Mouse (Mus musculus): ENCODE data around the gene Tnn.
A peak's percentile ranks its signal among the peaks of the same experiment; 100 is the strongest.

Tnn gene

DNA sequence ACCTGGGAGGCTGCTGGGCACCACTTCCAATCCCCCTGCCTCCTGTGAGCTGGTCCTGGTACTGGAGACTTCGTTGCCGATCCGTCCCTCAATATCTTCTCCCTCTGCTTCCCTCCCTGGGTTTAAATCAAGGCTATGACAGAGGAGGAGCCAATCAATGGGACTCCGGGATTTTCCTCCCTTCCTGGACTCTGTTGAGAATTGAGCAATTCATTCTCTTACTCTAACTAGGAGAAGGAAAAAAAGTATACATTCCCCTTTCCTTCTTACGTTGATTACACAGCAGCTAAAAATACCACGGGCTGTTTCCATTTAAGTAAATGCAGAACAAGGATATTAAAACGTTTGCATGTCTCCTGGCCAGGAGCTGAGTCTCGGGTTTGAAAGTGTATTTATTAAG is at the start of gene Tnn:
Gene Tnn, minus strand, starts transcription at position 101 of the 400 bp plus-strand sequence.
- no peak for DNase-seq (ENCODE audit: low spot score in 2 of 2)

DNA sequence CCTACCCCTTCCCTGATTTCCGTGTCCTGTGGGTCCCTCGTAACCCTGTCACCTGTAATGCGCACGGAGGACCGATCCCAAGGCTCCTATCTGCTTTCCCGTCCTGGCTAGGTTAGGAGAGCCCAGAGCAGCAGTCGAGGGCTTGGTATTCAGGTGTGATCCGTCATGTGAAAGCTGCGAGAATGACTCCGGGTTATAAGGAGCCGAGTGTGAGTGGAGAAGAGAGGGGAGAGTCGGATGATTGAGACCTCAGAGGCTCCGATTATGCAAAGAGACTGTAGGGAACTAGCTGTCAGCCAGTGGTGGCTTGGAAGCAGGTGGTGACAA is 41.9 kb upstream of the Tnn start:
- no peak for DNase-seq (ENCODE audit: low spot score in 2 of 2)

DNA sequence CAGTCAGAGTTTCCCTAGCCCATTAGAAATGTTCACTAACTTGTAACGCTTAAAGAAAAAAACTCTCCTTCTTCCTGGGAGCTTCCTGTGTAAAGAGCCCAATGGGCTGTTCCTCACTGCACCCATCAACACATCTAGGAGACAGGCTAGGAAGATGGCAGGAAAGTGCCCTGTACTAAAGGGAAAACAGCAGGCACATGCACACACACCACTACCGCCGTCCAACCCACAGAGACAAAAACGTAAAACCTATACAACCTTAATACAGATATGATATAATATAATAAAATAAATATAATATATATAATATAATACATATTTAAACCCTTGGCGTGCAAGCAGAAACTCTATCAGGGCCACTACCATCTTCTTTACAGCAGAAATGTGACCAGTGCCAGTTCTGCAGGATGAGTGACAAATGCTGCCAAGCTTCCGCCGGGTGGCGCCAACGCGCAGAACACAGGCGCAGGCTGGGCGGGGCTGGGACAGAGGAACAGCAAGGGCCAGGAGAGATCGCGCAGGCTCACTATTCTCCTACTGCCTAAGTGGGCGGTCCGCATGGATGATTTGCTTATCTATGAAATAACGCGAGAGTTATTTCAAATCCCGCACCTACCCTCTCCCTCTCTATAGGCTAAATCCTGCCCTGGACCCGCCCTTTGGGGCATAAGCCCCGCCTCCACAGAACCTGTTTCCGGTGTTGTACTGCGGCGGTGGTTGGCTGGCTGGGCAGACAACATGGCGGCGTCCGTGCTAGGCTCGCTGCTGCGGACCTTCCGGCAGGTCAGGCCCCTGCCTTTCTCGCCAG is 41.4 kb upstream of the Tnn start, which contains the start of gene Mrps14:
Gene Mrps14, plus strand, starts transcription at position 687 of the 808 bp plus-strand sequence.
- peak; percentile 95 to 97 for DNase-seq (ENCODE audit: low spot score in 2 of 2)

DNA sequence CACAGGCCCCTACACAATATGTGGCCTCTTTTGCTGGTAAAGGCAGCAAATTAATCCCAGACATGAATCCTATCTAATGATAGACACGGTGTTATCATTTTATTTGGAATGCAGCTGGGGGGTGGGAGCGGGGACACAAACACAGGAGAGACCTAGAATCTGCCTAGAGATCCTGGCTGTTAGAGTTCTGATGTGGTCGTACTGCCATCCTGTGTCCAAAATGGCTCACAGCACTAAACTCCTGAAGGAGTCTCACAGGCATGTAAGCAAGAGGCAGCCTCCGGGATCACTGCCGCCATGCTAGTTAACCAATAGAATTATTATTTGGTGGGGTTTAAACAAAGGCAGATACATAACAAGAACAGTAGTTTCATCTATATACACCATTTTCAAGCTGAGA is 31.1 kb upstream of the Tnn start:
- peak; percentile 73 to 74 for DNase-seq (ENCODE audit: low spot score in 2 of 2)

DNA sequence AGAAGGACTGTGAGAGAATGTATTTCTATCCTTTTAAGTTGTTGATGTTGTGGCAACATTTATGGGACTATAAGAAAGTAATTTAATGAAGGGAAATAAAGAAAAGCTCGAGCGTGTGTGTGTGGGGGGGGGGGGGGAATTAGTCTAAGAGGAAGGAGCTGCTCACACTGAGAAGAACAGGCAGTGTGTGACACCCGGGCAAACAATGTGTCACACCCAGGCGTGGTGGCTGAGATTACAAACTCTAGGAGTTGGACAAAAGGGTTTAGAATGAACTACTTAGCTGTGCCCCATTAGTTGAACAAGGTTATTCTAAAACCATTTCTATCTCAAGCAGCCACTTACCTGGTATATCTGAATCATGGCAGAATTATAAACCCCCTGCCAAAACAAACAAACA is 27.8 kb upstream of the Tnn start:
- DNase-seq (ENCODE audit: low spot score in 2 of 2): no peak

DNA sequence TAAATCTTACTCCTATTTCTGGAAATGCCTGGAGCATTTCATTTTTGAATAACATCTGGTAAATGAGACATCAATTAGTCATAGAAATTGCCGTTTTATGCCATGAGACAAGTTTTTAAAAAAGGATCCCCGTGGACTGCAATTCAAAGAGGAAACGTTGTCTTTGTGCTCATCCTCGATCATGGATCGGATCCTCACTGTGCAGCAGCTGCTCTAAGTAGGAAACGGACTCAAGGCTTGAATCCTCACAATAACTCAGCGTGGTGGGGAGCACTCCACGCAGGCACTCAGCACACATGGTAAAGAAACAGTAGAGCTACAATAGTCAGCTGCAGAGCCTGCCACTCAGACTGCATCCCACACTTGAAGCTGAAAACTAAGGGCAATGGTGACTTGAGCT is 23.5 kb upstream of the Tnn start:
- no peak for DNase-seq (ENCODE audit: low spot score in 2 of 2)

DNA sequence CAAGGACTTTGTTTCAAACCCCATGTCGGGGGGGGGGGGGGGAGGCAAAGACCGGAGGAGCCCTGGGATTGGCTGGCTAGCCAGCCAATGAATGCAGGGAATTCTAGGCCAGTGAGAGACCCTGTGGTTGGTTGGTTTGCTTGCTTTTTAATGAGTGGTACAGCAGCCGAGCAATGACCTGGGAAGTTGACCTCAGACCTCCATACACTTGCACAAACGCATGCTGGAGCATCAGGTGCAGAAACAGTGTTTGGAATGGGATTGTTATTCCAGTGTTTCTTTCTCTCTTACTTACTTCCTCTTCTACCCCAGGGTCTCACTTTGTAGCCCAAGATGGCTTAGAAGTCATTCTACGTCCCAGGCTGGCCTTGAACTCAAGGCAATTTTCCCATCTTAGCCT is 13.2 kb upstream of the Tnn start:
- no peak for DNase-seq (ENCODE audit: low spot score in 2 of 2)

DNA sequence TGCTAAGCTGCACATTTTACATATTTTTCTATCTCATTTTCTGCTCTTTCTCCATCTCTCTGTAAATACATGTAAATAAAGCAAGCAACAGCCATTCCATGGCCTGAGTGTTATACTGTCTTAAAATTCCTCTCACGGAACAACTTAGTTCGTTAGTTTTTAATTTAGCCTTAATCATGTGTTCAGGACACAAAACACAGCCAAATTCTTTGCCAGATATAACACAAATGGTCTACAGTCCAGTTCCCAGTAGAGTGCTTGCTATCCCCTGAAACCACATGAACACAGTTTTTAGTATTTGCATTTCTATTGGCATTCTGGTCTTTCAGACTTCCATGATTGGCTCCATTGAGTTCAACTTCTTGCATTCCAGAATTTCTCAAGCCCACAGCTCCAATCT is 4.8 kb upstream of the Tnn start:
- no peak for DNase-seq (ENCODE audit: low spot score in 2 of 2)

DNA sequence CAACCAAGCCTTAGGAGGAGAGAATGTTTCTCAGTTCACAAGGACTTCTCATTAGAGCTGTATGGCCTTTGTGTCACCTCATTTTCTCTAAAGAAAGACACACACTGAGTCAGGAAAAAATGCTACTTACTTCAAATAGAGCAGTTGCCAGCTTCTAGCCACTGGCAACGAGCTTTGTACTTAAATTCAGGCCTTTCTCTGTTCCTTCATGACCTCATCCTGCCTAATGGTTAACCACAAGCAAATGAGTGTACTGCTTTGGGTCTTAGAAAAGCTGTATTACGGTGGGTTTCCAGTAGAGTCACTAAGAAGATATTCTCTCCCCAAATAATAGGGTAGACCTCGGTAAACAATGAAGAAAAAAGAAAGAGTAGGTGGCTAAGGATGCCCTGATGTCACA is 2.7 kb downstream of the Tnn start:
- DNase-seq (ENCODE audit: low spot score in 2 of 2): no peak

DNA sequence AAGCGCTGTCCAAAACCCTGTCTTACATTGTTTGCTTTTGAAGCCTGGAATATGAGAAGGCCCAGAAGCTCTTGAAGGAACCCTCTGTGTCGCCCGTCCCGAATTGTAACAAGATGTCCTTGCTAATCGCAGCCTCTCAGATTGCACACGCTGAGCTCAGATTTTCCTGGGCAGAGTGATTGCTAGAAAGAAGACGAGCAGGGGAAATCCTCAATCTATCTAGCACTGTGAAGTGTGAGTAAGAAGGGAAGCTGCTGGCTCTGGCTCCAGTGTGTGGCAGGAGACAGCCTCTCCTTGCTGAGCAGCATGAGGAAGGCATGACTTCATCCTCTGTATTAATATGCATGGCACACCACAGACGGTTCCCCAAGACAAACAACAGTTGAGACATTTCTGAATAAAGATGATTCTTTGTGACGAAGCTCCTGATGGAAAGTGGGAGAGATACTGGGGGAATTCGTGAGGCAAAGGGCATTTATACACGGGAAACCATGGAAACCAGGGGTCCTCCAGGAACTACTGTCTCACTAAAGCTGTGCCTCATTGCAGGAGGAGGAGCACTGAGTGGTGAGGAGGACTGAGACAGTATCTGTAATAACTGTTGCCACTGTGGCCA is 4.0 kb downstream of the Tnn start:
- peak; percentile 45 to 56 for DNase-seq (ENCODE audit: low spot score in 2 of 2)

DNA sequence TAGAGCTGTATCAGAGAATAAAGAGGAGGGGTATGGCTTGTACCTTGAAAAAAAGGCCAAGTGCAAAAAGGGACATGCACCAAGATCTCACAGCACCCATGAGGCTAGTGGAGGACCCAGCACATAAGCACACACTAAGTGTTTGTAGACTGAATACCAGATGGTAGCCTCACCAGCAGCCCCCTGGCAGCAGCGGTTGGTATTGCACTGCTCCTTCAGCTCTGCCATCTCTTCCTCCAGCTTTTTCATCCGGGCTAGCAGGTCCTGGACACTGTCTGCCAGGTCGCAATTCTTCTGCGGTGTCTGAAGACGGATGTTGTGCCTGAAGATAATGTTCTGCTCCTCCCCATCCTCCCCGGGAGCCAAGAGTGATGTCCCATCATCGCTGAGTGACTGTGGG is 6.1 kb downstream of the Tnn start:
- no peak for DNase-seq (ENCODE audit: low spot score in 2 of 2)

DNA sequence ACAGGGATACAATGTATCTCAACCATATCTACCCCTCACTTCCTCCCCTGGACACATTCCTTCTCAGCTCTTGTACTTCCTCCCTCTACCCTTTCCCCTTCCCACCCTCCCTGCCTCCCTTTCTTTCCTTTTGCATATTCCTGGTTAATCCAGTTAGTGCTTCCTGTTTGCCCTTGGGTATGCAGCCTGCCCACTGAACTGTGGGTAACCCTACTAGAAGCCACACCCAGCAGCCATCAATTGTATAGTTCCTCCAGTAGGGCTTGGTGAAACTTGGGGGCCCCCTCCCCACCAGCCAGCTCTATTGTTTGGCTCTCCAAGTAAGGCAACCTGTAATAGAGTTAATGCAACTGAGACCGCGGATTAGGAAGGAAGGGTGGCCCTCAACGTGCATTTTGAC is 7.8 kb downstream of the Tnn start:
- DNase-seq (ENCODE audit: low spot score in 2 of 2): no peak

DNA sequence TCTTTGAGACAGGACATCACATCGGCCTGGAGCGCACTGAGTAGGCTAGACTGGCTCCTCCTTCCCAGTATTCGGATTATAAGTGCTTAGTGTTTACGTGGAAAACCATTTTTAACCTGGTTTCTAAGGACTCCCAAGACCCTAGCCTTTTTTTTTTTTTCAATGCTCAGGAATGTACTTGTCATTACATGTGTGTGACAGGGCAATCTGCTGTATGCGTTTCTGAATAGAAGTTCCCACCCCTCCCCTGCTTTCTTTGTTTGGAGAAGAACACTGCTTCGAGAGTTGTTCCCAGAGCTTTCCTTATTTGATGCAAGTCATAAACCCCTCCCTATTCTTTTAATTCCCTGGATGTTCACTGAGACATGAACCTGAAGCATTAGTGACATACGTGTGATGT is 9.0 kb downstream of the Tnn start:
- DNase-seq (ENCODE audit: low spot score in 2 of 2): no peak

DNA sequence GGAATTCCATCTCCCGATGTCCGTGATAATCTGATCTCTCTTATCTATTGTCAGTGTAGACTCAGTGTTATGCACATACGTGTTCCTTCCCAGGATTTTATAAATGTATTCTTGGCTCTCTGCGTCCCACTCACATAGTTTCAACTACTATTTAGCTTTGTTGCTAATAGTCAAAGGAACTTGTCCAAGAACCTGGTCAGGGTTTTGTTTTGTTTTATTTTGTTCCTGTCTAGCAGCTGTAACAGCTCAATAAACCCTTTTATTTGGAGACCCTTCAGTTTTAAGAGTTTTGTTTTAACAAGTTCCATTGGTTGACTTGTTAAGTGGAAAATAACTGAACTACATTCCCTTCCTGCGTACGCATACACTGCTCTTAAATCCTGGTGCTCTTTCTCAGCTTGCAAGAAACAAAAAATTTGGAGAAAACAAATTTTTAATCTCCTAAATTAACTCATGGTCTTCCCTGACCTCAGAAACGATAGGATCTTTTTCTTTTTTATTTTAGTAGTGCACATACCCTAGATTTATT is 17.0 kb downstream of the Tnn start:
- DNase-seq (ENCODE audit: low spot score in 2 of 2): no peak

DNA sequence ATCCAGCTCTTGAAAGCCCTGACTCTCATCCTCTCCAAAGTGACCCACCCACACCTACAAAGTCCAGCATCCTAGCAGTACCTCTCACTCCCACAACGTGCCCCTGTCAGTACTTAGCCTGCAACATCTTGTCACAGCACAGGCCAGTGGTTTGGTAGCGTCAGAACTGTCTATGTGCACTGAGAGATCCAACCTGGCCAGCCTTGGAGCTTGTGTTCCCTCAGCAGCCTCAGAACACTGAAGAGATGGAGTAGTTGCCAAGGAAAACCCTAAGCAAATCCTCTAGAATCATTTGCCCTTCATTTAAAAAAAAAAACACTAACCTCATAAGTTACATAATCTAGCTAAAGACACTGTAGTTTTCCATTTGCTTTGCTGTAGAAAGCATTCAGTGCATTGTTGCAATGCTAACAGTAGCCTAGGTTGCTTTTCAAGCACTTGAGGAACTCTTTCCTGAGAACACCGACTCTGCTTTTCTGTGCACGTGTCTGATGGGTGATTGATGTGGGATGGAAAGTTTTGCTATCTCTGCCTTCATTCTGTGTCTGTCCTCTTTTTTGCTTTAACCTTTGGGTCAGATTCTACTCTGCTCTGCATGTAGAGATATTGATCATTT is 19.8 kb downstream of the Tnn start:
- no peak for DNase-seq (ENCODE audit: low spot score in 2 of 2)

DNA sequence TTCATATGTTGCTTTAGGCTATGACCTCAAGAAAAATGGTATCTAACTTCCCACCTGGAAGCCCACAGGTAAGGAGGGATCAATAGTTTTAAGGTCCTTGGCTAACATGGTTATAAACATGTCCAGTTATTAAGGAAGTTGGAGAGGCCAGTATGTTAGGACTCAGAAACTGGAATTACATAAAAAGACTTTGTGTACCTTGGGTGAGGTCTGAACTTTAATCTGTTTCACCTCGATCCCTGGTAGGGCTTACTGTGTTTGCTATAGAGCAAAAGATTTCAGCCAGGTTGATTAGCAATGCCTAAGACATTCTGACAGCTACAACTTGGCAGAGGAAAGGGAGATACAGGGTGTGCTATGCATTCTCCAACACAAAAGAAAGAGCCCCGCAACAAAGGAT is 29.4 kb downstream of the Tnn start:
- DNase-seq (ENCODE audit: low spot score in 2 of 2): no peak

DNA sequence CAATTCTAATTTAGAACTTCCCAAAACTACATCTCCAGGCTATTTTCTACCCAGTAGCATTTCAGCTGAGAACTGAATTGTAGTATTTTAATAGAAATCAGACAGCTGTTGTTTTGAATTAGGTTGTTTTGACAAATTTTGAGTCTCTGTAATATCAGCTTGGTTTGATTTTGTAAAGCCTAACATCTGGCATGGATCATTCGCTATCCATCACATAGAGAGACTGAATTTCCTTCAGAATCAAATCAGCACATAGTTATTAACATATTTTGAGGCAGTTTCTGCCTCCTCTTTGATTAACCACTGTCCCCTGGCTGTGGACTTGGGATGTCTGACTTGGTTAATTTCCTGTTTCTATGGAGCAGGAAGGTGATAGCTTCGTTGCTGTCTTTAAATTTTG is 44.8 kb downstream of the Tnn start:
- DNase-seq (ENCODE audit: low spot score in 2 of 2): no peak

DNA sequence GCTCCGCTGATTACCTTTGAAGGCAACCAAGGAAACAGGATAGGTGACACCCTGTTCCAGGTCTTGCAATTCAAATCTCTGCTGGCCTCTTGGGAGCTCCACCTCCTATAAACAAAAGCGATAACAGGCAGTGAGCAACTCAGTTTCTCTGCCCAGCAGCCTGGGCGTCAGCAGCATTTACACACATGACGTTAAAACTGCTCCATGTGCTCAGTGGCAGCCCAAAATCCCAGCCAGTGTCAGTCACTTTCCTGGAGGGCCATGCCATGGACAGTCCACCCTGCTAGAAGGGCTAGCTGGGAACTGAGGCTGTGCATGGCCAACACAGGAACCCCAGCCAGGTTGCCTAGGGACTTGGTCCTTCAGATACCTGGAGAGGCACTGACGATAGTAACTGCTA is 48.0 kb downstream of the Tnn start:
- DNase-seq (ENCODE audit: low spot score in 2 of 2): no peak

DNA sequence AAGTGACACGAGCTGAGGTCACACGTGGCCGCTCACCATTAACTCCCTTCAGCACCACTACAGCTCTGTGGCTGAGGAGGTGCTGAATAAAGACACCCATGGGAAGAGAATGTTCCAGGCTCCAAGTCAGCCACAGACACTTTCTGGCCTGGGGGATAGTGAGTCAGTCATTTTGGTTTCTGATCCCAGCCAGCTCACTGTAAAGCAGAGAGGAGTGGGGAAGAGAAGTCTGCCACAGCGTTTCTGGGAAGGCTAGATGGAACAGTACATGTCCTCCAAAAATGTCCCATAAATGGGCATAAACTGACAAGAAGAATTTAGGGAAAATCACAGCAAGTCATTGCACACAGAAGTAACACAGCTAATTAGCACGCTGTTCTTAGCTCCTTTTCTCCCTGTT is 52.4 kb downstream of the Tnn start:
- peak; percentile 23 to 34 for DNase-seq (ENCODE audit: low spot score in 2 of 2)

DNA sequence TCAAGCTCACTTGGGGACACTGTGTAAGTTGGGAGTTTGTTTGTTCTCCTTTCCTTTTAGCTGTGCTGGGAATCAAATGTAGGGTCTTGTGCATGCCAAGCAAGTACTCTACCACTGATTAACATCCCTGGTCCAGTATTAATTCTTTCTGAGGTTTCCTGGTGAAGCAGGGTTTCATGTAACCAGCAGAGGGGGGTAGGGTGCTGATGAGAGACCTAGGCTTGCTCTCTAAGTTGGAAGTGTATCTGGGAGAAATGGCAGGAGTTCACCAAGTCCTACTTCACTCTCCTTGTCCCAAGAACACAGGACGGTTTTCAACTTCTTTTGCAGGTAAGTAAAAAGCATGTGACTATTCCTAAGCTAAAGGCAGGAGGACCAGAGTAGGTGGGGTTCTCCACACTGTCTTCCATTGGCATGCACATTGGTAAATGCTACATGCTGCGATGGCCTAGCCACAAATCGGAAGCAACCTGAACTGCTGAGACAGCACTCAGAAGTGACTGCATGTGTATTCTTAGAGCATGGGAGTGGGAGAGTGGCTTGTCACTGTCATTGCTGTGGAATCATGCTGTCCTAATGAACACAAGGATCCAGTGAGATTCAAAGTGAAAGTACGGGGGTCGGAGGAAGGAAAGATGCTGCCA is 53.6 kb downstream of the Tnn start:
- DNase-seq (ENCODE audit: low spot score in 2 of 2): no peak

DNA sequence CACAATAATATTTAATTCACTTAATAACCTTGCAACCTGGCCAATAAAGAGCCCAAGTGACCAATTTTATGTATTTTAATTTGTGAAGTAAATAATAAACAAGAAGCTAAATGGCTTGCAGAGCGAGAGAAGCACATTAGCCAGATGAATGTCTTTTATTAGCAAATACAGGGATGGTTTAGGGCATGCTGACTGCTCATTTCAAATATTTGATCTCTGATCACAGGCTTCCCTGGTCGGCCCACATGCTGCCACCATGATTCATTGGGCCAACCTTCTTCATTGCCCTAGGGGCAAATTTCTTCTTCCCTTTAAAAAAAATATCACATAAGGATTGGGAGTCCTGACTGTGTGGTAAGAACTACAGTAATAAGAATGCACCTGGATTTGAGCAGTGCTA is 66.7 kb downstream of the Tnn start:
- DNase-seq (ENCODE audit: low spot score in 2 of 2): no peak

DNA sequence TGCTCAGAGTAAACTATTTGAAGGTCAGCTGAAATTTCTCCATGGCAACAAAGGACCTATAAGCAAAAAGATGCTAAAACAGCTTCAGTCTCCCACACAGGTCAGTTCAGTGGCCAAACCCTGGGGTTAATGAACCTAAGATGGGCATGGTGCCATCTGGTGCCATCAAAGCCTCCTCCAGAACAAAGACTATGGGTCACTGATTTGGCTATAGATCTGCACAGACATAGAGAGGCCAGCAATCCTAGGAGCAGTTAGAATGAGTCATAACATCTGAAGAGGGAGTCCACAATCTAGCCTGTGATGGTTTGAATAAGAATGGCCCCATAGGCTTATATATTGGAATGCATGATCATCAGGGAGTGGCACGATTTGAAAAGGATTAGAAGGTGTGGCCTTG is 69.1 kb downstream of the Tnn start:
- no peak for DNase-seq (ENCODE audit: low spot score in 2 of 2)

DNA sequence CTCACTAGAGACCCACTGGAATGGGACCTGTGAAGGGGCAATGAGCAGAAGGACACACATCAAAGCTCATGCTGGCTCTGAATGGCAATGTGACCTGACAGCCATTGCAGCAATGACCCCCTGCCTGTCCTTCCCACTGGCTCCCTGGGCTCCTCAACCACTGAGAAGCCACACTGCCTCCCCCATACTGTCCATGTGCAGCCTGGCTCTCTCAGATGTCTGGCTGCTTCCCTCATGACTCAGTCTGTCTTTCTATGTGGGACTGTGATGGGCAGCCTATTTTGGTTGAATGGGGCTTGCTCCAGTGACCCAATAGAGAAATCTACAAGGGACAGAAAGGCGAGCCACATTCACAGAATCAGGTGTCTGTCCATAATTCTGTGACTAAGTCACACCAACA is 70.7 kb downstream of the Tnn start:
- DNase-seq (ENCODE audit: low spot score in 2 of 2): no peak

Measured in right cerebral cortex, adult 2 months (tissue).